Mouse (Mus musculus): ENCODE data around the gene Tac4. TPM values are rescaled to one million over a fixed set of nuclear protein-coding genes. Genes with fewer than 3 reads are reported as not detected.

The Tac4 gene
- polyA plus RNA-seq, 1 experiment from 2014 or later, result 0.21 TPM

DNA sequence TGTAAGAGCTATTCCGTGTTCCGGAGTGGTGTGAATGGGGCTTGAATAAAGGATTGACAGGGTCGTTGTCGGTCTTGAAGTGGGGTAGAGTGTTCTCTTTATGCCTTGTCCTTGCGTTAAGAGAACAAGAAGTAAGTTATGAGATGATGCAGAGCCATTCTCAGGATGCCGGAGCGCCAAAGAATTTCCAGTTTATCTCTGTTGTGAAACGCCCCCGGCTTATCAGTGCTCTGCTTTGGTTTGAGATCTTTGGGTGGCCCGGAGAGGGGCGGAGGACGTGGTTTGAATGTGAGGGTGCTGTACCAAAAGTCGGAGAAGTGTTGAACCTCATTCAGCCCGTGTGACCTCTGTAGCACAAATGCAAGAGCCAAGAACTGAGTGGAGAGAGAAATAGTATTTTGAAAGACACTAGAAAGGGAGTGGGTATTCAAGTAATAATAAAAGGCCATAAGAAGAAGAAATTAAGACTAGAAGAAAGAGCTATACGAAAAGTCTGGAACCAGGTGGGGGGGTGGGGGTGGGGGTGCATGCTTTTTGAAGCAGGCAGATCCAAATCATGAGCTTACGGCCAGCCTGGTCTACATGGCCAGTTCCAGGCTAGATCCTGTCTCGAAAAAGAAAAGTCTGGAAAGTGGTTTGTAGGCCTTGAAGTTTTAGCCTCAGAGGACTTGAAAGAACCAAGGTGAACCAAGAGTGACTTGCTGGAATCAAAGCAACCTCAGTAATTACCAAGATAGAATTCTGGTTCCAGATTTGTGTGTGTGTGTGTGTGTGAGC lies 49.5 kb downstream of the Tac4 start:
- DNase-seq (ENCODE audit: low spot score), result no peak

DNA sequence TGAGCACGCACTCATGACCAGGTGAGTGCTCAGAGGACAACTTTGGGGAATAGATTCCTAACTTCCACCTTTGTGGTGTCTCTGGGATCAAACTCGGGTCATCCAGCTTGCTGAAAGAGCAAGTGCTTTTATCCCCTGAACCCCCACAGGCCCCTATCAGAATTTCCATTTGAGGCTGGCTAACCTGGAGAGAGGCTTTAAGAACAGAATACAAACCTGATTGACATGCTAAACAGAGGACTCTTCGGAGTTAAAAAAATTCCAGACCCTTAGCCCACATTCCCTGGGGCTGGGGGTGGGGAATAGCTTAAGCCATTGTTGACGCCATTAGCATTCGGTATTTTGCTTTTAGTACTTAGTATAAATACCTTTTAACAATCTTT lies 50.1 kb downstream of the Tac4 start:
- DNase-seq (ENCODE audit: low spot score), result no peak

DNA sequence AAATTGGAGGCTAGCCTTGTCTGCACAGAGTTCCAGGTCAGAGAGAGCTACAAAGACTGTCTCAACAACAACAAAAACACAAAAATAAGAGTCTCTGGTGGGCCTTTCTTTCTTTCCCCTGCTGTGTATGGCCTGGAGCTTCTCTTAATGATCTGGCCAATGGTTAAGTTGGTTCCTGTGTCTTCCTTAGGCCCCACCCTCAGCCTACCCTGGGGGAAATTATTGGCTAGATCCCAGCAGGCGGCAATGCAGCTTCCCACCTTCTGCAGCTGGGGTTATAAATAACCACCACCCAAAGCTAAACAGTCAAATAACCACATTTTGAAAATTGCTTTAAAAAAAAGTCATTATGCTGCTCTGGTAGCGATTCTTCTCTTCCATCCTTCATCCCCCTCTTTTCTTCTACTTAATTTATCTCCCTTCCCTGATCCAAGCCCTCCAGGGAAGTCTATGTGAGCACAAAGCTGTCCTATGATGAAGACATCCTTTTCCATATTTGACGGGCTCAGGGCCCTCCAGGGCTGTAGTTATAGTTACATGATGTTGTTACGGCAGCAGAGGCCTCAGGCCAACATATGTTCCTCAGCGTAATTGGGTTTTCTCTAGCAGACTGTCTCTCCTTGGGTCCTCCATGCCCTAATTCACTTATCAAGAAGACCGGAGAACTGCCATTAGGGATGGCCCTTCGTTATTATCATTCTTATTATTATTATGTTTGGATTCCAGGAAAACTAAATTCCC lies 54.1 kb downstream of the Tac4 start:
- DNase-seq (ENCODE audit: low spot score), result no peak

GRCm38 (mm10) chr11:95318116-95318515 lies 56.8 kb downstream of the Tac4 start:
- DNase-seq (ENCODE audit: low spot score), result no peak

Other genes starting within 250 kb of the Tac4 start
- gene Pdk2, start 220.2 kb upstream of the Tac4 start, polyA plus RNA-seq (2015; fragmentation: Nextera tagmentation; extraction: Ambion mirVana), result 13.0 and 13.9 TPM in 2 replicates
- gene Itga3, start 184.7 kb upstream of the Tac4 start, polyA plus RNA-seq (2015; fragmentation: Nextera tagmentation; extraction: Ambion mirVana), result 6.2 and 7.0 TPM in 2 replicates
- 0.33 and 0.45 TPM in 2 replicates for gene Dlx3, start 141.4 kb upstream of the Tac4 start, polyA plus RNA-seq (2015; fragmentation: Nextera tagmentation; extraction: Ambion mirVana)
- gene Dlx4, start 115.3 kb upstream of the Tac4 start, polyA plus RNA-seq (2015; fragmentation: Nextera tagmentation; extraction: Ambion mirVana), result 0.17 and 0.21 TPM in 2 replicates
- 56.8 and 57.9 TPM in 2 replicates for gene Kat7, start 48.7 kb downstream of the Tac4 start, polyA plus RNA-seq (2015; fragmentation: Nextera tagmentation; extraction: Ambion mirVana)
- 24.2 and 27.3 TPM in 2 replicates for gene Fam117a, start 75.5 kb downstream of the Tac4 start, polyA plus RNA-seq (2015; fragmentation: Nextera tagmentation; extraction: Ambion mirVana)
- 93.1 and 95.3 TPM in 2 replicates for gene Slc35b1, start 123.2 kb downstream of the Tac4 start, polyA plus RNA-seq (2015; fragmentation: Nextera tagmentation; extraction: Ambion mirVana)
- gene Spop, start 152.6 kb downstream of the Tac4 start, polyA plus RNA-seq (2015; fragmentation: Nextera tagmentation; extraction: Ambion mirVana), result 120 and 142 TPM in 2 replicates